Mouse (Mus musculus): Measurements from ENCODE around the gene Arid5a.

GRCm38 (mm10) chr1:36308451-36308901 is 943 bp downstream of the Arid5a start:
- TF ChIP-seq POLR2A (IDR thresholded peaks at IDR 0.05; ENCODE audit: insufficient read length, low read depth) = peak; percentile 41
- TF ChIP-seq MAX (IDR thresholded peaks at IDR 0.05; ENCODE audit: low read depth) = no peak
- no peak for TF ChIP-seq TCF12 (IDR thresholded peaks at IDR 0.05; ENCODE audit: insufficient read depth, poor library complexity, severe bottlenecking)
- no peak for TF ChIP-seq USF1 (IDR thresholded peaks at IDR 0.05; ENCODE audit: low read depth)

Data from myocyte (in vitro differentiated cells).